Mouse (Mus musculus) heart, postnatal 0 days (tissue): ENCODE data around the gene Dcun1d3.

Source experiments
- CTCF ChIP-seq: IDR thresholded peaks from 2 replicates; pipeline ENCODE4 v1.5.1; 2016; ENCODE audit warnings: antibody characterized with exemption, control low read depth, low read depth
- EP300 ChIP-seq: IDR thresholded peaks from 2 replicates; pipeline ENCODE4 v1.6.1; 2016; ENCODE audit warnings: antibody characterized with exemption, low read depth

DNA sequence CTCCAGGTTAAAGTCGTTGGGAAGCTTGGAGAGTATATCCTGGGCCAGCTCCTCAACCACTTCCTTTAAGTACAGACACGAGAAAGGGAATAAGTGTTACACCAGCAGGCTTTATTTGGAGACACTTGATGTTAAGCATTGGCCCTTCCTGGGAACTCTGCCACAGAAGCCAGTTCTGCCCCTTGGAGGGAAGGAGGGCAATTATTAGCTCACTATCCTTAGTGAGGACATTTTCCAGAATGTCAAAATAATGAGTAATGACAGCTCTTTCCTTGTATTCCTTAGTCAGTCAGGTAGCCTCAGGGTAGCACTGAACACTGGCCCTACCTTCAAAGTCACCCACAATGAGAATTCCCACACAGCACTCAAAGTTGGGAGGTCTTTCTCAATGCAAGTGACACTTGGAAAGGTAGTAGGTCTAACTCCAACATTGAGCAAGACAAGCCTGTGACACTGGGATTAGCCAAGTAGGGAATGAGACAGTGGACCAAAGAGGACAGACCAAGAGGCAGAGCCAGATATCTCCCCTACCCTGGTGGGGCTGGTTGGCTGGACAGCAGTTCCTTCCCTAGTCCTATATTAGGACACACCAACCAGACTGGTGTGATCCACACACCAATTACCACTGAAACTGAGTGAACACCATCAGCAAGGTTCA, 32.8 kb upstream of the Dcun1d3 start:
- TF ChIP-seq CTCF = no peak
- TF ChIP-seq EP300 = no peak
